Mouse (Mus musculus): ENCODE data around the gene Gm38431. TPM values are rescaled to one million over a fixed set of nuclear protein-coding genes. Genes with fewer than 3 reads are reported as not detected.
"Not testable (repeated sequence)": the region's sequence is repeated elsewhere in the genome, so short reads cannot be mapped to it uniquely, and the experiment has no call there.

Gene Gm38431
- polyA plus RNA-seq, 1 experiment from 2014 or later: 1.2 TPM

DNA sequence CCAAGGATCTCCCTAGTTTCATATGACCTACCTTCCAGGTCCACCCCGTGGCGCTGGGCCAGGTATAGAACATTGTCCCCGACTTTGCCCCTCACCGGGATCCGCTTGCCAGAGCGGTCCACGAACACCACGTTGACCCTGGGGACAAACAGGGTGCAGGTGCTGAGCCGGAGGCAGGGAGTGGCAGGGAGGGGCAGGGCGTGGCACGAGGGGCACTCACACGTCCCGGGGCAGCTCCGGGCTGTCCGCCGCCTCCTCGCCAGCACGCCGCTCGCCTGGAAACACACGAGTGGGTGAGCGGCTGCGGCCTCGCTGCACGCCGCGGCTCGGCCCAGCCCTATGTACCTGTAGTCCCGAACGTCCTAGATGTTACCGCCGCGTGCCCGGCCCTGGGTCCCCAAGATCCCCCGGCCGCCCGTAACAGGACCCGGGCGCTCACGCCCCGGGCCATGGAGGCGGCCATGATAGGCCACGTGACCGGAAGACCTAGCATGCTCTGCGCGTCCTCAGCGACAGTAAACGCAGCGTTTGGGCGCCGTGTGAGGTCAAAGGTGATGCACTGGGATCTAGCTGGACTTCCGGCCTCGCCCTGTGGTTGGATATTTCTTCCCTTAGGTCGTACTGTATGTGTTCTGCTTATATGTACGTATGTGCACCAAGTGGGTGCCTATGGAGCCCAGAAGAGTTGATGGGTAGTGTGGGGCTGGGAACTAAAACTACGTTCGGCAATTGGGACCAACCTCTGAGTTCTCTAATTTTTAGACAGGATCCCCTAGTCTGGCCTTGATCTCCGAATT, 18.6 kb downstream of the Gm38431 start, which contains the start of the genes Gm49373 and Fdx1l:
Gene Gm49373 (minus strand): TSS at position 53 of the 797 bp plus-strand sequence.
Gene Fdx1l (minus strand): TSS at position 571 of the 797 bp plus-strand sequence.
- H3K9ac ChIP-seq (ENCODE audit: low read depth, low read length): peak within 1 kb of the TSS; percentile 90
- peaks cover 27% of the 10 kb centered on the region for H3K36me3 ChIP-seq (ENCODE audit: control insufficient read depth, insufficient read depth, low read length)
- peak; percentile 86 for ATAC-seq (replicated peaks; ENCODE audit: insufficient number of reproducible peaks, low FRiP score, low TSS enrichment)
- no peaks in the 10 kb centered on the region for H3K9me3 ChIP-seq (replicated peaks; ENCODE audit: control insufficient read depth, low read length)
- peaks cover 7% of the 10 kb centered on the region; the same call in 1 of the 2 replicates for H3K4me1 ChIP-seq (ENCODE audit: control insufficient read depth, insufficient read depth, low read length)
- H3K27ac ChIP-seq (ENCODE audit: low read depth, low read length): peak within 1 kb of the TSS; percentile 75
- H3K4me3 ChIP-seq (ENCODE audit: low read depth, low read length): peak within 1 kb of the TSS; percentile 71
- H3K4me2 ChIP-seq: peak within 1 kb of the TSS; percentile 89
- no peaks in the 10 kb centered on the region for H3K27me3 ChIP-seq (ENCODE audit: control insufficient read depth, insufficient read depth, low read length)
- WGBS (ENCODE audit: insufficient replicate concordance): 3% methylated on average over 58 of the region's 58 CpGs

DNA sequence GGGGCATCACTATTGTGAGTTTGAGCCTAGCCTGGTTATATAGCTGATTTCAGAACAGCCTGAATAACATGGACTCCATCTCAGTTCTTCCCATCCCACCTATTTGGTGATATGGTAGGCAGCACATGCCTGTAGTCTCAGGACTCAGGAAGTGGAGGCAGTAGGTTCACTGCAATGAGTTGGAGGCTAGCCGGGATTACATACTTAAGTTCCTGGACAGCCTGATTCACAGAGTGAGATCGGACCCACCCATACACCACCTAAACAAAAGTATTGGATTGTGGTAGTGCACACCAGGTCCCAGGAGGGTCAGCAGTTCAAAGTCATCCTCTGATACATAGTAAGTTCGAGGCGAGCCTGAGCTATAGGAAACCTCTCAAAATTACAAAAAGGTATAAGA, 19.2 kb downstream of the Gm38431 start:
- peak overlapping the region; percentile 71 for H3K4me3 ChIP-seq (ENCODE audit: low read depth, low read length)
- no peaks in the 10 kb centered on the region for H3K27me3 ChIP-seq (ENCODE audit: control insufficient read depth, insufficient read depth, low read length)
- peaks cover 26% of the 10 kb centered on the region for H3K36me3 ChIP-seq (ENCODE audit: control insufficient read depth, insufficient read depth, low read length)
- H3K4me1 ChIP-seq (ENCODE audit: control insufficient read depth, insufficient read depth, low read length): peaks cover 7% of the 10 kb centered on the region; the same call in 1 of the 2 replicates
- peak overlapping the region; percentile 89 for H3K4me2 ChIP-seq
- peak overlapping the region; percentile 75; the same call in 1 of the 2 replicates for H3K27ac ChIP-seq (ENCODE audit: low read depth, low read length)
- ATAC-seq (replicated peaks; ENCODE audit: insufficient number of reproducible peaks, low FRiP score, low TSS enrichment): no peak
- peak overlapping the region; percentile 90 for H3K9ac ChIP-seq (ENCODE audit: low read depth, low read length)
- 14% methylated on average over 4 of the region's 4 CpGs for WGBS (ENCODE audit: insufficient replicate concordance)
- H3K9me3 ChIP-seq (replicated peaks; ENCODE audit: control insufficient read depth, low read length): no peaks in the 10 kb centered on the region

DNA sequence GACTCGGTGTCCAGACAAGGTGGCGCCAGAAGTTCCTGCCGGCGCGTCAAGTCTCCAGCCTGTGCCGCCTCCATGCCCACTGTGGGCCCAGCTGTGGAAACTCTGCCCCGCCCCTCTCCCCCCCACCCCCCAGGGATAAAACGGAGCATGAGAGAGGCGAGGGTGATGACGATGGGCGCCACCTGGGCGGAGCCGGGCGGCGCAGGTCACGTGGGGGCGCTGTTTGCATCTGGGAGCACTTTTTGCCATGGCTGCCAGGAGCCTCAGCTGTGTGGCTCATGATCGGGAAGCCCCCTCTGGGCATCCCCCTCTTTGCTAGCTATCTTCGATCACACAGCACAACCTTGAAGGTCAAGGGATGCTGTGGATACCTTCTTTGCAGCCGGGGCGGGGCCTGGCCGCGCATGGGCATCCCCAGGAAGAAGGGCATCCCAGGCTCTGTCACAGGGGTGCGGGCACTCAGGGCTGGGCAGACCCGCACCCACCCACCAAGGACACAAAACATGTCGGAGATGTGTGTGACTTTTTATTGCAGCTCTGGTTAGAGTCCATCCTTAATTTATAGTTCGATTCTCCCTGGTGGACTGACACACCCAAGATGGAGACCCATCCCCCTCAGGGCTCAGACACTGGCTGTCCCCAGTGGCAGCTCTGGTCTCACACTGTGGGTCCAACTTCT, 24.7 kb downstream of the Gm38431 start, which contains the start of gene Zglp1:
Gene Zglp1 (minus strand): TSS at position 88 of the 679 bp plus-strand sequence.
- Histone ChIP-seq H3K9ac (ENCODE audit: low read depth, low read length) (no peak within 1 kb of the TSS), H3K4me2 (no peak within 1 kb of the TSS), H3K4me1 (ENCODE audit: control insufficient read depth, insufficient read depth, low read length) (peaks cover under 1% of the 10 kb centered on the region; the same call in 1 of the 2 replicates), H3K27ac (ENCODE audit: low read depth, low read length) (no peak within 1 kb of the TSS), H3K9me3 (replicated peaks; ENCODE audit: control insufficient read depth, low read length) (no peaks in the 10 kb centered on the region), H3K4me3 (ENCODE audit: low read depth, low read length) (no peak within 1 kb of the TSS), H3K27me3 (ENCODE audit: control insufficient read depth, insufficient read depth, low read length) (no peaks in the 10 kb centered on the region), H3K36me3 (ENCODE audit: control insufficient read depth, insufficient read depth, low read length) (peaks cover 14% of the 10 kb centered on the region)
- WGBS (ENCODE audit: insufficient replicate concordance): 81% methylated on average over 27 of the region's 27 CpGs
- ATAC-seq (replicated peaks; ENCODE audit: insufficient number of reproducible peaks, low FRiP score, low TSS enrichment): no peak

DNA sequence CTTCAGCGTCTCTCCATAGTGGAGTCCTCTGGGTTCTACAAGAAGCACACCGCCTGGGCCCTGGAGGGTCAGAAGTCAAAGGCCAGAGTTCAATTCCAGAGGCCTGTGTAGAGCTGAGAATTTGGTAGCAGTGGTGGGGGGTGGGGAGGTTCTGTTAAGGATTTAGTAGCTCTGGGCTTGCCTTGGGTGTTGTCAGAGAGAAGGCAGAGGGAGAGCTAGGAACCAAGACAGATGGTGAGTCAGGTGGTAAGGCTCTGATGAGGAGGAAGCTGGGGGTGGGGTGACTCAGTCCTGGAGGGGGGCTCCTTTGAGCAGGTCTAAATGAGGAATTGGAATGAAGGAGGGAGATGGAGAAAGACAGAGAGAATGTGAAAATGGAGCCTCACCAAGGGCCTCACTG, 28.9 kb downstream of the Gm38431 start:
- H3K27me3 ChIP-seq (ENCODE audit: control insufficient read depth, insufficient read depth, low read length): no peaks in the 10 kb centered on the region
- no peak overlapping the region for H3K4me2 ChIP-seq
- no peak for ATAC-seq (replicated peaks; ENCODE audit: insufficient number of reproducible peaks, low FRiP score, low TSS enrichment)
- no peaks in the 10 kb centered on the region for H3K9me3 ChIP-seq (replicated peaks; ENCODE audit: control insufficient read depth, low read length)
- 83% methylated on average over 2 of the region's 2 CpGs for WGBS (ENCODE audit: insufficient replicate concordance)
- H3K9ac ChIP-seq (ENCODE audit: low read depth, low read length): no peak overlapping the region
- H3K27ac ChIP-seq (ENCODE audit: low read depth, low read length): no peak overlapping the region
- H3K36me3 ChIP-seq (ENCODE audit: control insufficient read depth, insufficient read depth, low read length): peaks cover 15% of the 10 kb centered on the region
- no peak overlapping the region for H3K4me3 ChIP-seq (ENCODE audit: low read depth, low read length)
- H3K4me1 ChIP-seq (ENCODE audit: control insufficient read depth, insufficient read depth, low read length): no peaks in the 10 kb centered on the region

DNA sequence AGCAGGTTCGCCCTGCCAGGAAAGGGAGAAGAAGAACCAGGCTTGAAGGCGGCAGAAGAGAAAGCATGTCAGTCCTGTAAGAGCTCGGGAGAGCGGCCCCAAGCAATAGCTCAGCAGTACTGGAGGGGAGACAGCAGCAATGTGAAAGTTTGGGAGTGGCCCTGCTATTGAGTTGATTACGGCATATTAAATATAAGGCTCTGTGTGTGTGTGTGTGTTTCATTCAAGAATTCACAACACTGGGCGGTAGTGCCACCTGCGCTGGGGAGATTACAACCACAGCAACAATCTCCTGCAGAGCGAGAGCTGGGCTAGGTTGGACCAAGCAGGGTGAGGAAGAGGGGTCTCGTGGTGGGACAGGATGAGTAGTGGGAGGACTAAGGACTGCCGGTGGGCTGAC, 40.2 kb downstream of the Gm38431 start:
- WGBS (ENCODE audit: insufficient replicate concordance): 52% methylated on average over 10 of the region's 10 CpGs
- Histone ChIP-seq H3K27me3 (ENCODE audit: control insufficient read depth, insufficient read depth, low read length) (peaks cover 1% of the 10 kb centered on the region; the same call in 1 of the 2 replicates), H3K4me3 (ENCODE audit: low read depth, low read length) (no peak overlapping the region), H3K9ac (ENCODE audit: low read depth, low read length) (no peak overlapping the region), H3K27ac (ENCODE audit: low read depth, low read length) (no peak overlapping the region), H3K36me3 (ENCODE audit: control insufficient read depth, insufficient read depth, low read length) (no peaks in the 10 kb centered on the region), H3K4me1 (ENCODE audit: control insufficient read depth, insufficient read depth, low read length) (no peaks in the 10 kb centered on the region), H3K9me3 (replicated peaks; ENCODE audit: control insufficient read depth, low read length) (no peaks in the 10 kb centered on the region), H3K4me2 (no peak overlapping the region)
- ATAC-seq (replicated peaks; ENCODE audit: insufficient number of reproducible peaks, low FRiP score, low TSS enrichment): no peak

DNA sequence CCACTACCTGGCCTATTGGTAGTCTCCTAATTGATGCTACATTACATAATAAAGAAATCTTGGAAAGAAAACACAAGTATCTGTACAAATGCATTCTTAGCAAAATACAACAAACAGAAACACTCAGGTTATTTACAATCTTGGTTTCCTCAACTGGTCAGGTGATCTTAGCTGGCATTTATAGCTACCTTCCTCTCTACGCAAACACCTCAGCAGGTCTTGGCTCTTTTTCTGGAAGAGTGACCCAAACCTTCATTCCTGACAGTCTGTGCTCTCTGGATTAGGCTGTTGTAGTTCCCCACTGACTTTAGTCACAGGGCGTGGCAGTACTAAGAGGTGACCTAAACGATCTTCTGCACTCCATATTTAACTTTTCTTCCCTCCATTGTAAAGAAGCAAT, 46.6 kb downstream of the Gm38431 start:
- no peak overlapping the region for H3K27ac ChIP-seq (ENCODE audit: low read depth, low read length)
- no peak for ATAC-seq (replicated peaks; ENCODE audit: insufficient number of reproducible peaks, low FRiP score, low TSS enrichment)
- H3K9ac ChIP-seq (ENCODE audit: low read depth, low read length): no peak overlapping the region
- 78% methylated on average over 3 of the region's 3 CpGs for WGBS (ENCODE audit: insufficient replicate concordance)
- no peak overlapping the region for H3K4me2 ChIP-seq
- H3K36me3 ChIP-seq (ENCODE audit: control insufficient read depth, insufficient read depth, low read length): no peaks in the 10 kb centered on the region
- no peaks in the 10 kb centered on the region for H3K4me1 ChIP-seq (ENCODE audit: control insufficient read depth, insufficient read depth, low read length)
- no peak overlapping the region for H3K4me3 ChIP-seq (ENCODE audit: low read depth, low read length)
- H3K27me3 ChIP-seq (ENCODE audit: control insufficient read depth, insufficient read depth, low read length): peaks cover 7% of the 10 kb centered on the region
- H3K9me3 ChIP-seq (replicated peaks; ENCODE audit: control insufficient read depth, low read length): no peaks in the 10 kb centered on the region

DNA sequence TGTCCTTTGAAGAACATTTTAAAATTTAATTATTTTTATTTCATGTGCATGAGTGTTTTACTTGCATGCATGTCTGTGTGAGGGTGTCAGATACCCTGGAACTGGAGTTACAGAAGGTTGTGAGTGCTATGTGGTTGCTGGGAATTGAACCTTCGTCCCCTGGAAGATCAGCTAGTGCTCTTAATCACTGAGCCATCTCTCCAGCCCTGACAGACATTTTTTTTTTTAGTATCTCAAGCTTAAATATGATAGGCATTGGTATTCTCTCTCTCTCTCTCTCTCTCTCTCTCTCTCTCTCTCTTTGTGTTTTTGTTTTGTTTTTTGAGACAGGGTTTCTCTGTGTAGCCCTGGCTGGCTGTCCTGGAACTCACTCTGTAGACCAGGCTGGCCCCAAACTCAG, 47.0 kb downstream of the Gm38431 start:
- ATAC-seq (replicated peaks; ENCODE audit: insufficient number of reproducible peaks, low FRiP score, low TSS enrichment); H3K36me3 ChIP-seq (ENCODE audit: control insufficient read depth, insufficient read depth, low read length); H3K4me1 ChIP-seq (ENCODE audit: control insufficient read depth, insufficient read depth, low read length); H3K4me2 ChIP-seq; H3K4me3 ChIP-seq (ENCODE audit: low read depth, low read length); H3K9me3 ChIP-seq (replicated peaks; ENCODE audit: control insufficient read depth, low read length); H3K27ac ChIP-seq (ENCODE audit: low read depth, low read length); H3K9ac ChIP-seq (ENCODE audit: low read depth, low read length): not testable (repeated sequence)
- H3K27me3 ChIP-seq (ENCODE audit: control insufficient read depth, insufficient read depth, low read length): peaks cover 12% of the 10 kb centered on the region
- WGBS (ENCODE audit: insufficient replicate concordance): 80% methylated on average over 1 of the region's 1 CpGs

DNA sequence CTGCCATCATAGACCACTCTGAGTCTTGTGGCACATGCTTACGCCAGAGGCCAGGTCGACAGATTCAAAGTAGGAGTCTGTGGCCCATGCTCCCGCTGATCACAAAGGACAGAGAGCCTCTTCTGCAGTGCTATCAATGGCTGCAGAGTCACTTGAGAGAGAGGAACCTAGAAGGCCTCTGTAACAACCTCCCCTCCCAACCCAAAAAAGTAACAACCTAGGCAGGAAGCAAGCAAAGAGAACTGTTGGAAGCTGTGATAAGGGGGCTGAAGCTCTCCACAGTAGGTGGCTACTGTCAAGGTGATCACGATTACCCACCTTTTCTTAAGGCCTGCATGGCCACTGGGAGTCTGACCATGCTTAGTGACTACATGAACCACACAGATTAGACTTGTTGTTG, 48.2 kb downstream of the Gm38431 start:
- H3K9me3 ChIP-seq (replicated peaks; ENCODE audit: control insufficient read depth, low read length): no peaks in the 10 kb centered on the region
- H3K27me3 ChIP-seq (ENCODE audit: control insufficient read depth, insufficient read depth, low read length): peaks cover 17% of the 10 kb centered on the region
- H3K4me1 ChIP-seq (ENCODE audit: control insufficient read depth, insufficient read depth, low read length): no peaks in the 10 kb centered on the region
- H3K9ac ChIP-seq (ENCODE audit: low read depth, low read length): no peak overlapping the region
- H3K36me3 ChIP-seq (ENCODE audit: control insufficient read depth, insufficient read depth, low read length): no peaks in the 10 kb centered on the region
- no peak overlapping the region for H3K4me2 ChIP-seq
- H3K4me3 ChIP-seq (ENCODE audit: low read depth, low read length): no peak overlapping the region
- ATAC-seq (replicated peaks; ENCODE audit: insufficient number of reproducible peaks, low FRiP score, low TSS enrichment): no peak
- WGBS (ENCODE audit: insufficient replicate concordance): 76% methylated on average over 4 of the region's 4 CpGs
- no peak overlapping the region for H3K27ac ChIP-seq (ENCODE audit: low read depth, low read length)
